Mouse (Mus musculus) retina, postnatal 1 day (tissue): ENCODE measurements around the gene Prdm2.

Experiments
- DNase-seq: peaks from one replicate; pipeline ENCODE4 v3.0.0-alpha.2; 2012

Prdm2 gene

DNA sequence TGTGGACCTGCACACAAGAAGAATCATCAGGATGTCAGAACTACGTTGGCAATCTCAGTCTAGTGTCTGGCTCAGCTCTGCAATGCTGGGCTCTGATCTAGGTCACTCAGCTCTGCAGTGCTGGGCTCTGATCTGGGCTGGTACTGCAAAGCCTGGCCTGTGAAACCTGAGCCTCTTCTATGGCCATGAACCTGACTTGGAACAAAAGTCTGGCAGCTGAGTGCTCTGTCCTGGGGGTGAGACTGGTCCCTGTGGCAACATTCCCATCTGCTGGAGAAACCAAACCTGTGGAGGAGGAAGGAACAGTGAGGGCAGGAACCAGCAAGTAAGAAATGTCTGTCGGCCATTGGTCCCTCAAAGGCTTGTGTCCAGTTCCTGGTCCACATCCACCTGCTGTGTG lies 109.0 kb downstream of the Prdm2 start:
- no peak for DNase-seq

DNA sequence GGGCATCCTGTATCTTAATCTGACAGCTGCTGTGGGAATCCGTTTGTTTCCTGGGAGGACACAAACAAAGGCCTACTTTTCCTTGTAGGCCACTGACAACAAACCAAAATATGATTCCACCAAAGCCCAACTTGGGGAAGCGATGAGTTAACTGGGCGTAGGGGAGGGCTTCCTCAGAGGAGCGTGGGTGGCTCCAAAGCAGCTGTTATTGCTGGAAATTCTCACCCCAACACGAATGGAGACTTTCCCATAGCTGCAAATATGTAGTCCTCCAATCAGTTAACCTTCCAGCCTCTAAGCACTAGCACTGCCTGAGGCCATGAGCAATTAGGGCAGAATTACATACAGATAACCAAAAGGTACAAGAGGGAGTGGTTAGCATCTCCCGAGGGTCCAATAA lies 112.6 kb downstream of the Prdm2 start:
- peak; percentile 37 for DNase-seq

GRCm38 (mm10) chr4:143099288-143100039 lies 113.3 kb downstream of the Prdm2 start:
- DNase-seq: no peak

GRCm38 (mm10) chr4:143092082-143092701 lies 120.6 kb downstream of the Prdm2 start:
- DNase-seq: no peak

DNA sequence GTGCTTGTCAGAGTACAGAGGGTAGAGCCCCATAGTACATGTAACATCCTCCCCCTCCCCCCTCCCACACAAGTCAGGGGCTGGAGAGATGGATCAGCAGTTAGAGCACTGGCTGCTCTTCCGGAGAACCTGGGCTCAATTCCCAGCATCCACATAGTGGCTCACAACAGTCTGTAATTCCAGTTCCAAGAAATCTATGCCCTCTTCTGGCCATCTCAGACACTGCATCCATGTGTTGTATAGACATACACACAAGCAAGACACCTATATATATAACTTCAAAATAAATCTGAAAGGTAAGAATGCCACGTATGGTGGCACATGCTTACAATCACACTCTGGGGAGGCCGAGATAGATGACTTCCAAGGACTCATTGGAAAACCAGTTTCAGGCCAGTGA lies 122.2 kb downstream of the Prdm2 start:
- no peak for DNase-seq

- DNase-seq: peak; percentile 59
Observed at GRCm38 (mm10) chr4:143074071-143074765, 138.6 kb downstream of the Prdm2 start.

DNA sequence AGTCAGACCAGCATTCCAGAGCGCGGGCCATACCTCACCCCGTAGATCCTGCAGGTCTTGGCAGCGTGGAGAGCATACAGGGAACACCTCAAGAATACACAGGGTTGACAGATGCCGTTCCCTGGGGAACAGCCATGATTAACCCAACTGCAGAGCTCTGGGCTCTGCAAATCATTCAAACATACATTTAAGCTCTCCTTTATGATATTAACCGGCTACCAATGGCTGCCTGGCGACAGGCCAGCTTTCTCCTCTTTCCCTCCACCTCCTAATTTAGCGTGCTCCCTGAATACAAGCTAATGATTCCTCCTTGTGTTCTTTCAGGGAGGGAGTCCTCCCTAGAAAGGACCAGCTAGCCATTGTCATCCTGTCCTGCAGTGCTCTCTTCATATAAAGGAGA lies 141.0 kb downstream of the Prdm2 start:
- peak; percentile 31 for DNase-seq

DNA sequence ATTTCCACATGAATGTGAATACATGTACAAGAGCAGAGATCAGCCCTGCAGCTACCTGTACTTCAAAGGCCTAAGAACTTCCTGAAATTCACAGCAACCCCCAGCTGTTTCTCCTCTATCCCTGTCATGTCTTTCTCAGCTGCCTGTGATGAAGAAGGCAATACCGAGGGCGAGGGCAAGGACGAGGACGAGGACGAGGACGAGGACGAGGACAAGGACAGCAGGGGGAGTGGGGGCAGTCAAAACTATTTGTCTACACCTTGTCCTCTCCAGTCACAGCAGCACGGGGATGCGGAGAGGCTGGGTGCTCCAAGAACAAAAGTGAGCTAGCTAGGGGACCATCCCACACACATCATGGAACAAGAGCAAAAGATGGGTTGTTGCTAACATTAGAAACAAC lies 145.8 kb downstream of the Prdm2 start:
- no peak for DNase-seq

GRCm38 (mm10) chr4:143058765-143059344 lies 153.9 kb downstream of the Prdm2 start:
- no peak for DNase-seq
